Comparison of ENCODE assay signal across 22 mouse cellular contexts in the genomic region with DNA sequence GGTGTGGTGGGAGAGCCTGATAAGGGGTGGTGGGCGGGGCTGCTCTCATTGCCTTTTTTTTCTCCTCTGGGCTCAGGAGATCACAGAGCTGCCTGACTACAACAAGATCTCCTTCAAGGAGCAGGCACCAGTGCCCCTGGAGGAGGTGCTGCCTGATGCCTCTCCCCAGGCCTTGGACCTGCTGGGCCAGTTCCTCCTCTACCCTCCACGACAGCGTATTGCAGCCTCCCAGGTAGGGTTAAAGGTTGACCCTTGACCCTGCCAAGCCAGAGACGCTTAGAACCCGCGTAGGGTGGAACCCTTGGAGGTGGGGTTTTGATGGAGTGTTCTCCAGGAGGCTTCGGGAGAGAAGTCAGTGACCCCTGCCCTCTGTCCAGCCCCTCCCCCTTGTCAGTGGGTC. TPM values are rescaled to one million over a fixed set of nuclear protein-coding genes. Genes with fewer than 3 reads are reported as not detected.
"Had no signal": no experiment of that assay in that cellular context is flagged by ENCODE, and none has a peak within 500 bp of the region (broad histone marks: within the 10 kb centered on the region; RNA-seq: fewer than 3 reads in every experiment).

No protein-coding gene starts in this region.

- H3K27ac ChIP-seq: hindbrain, postnatal 0 days; limb, embryonic 12.5 days; liver, embryonic 15.5 days; macrophage; midbrain, embryonic 15.5 days; neural tube, embryonic 12.5 days had no signal

- H3K4me2 ChIP-seq: limb, embryonic 12.5 days; liver, embryonic 15.5 days; midbrain, embryonic 11.5 days; midbrain, embryonic 15.5 days; neural tube, embryonic 12.5 days had no signal

- H3K9ac ChIP-seq: limb, embryonic 12.5 days; liver, embryonic 15.5 days; midbrain, embryonic 15.5 days; neural tube, embryonic 12.5 days had no signal

- H3K27me3 ChIP-seq: limb, embryonic 12.5 days; liver, embryonic 15.5 days; midbrain, embryonic 15.5 days; neural tube, embryonic 12.5 days had no signal

- H3K4me3 ChIP-seq: limb, embryonic 12.5 days; liver, embryonic 15.5 days; megakaryocyte, embryonic 14.5 days; midbrain, embryonic 15.5 days; neural tube, embryonic 12.5 days had no signal

- H3K36me3 ChIP-seq: liver, embryonic 15.5 days; midbrain, embryonic 15.5 days; neural tube, embryonic 12.5 days had no signal

- ATAC-seq: hindbrain, postnatal 0 days; midbrain, embryonic 15.5 days had no signal

- H3K9me3 ChIP-seq: limb, embryonic 12.5 days; liver, embryonic 15.5 days; megakaryocyte, embryonic 14.5 days; midbrain, embryonic 15.5 days; neural tube, embryonic 12.5 days had no signal

- DNase-seq: kidney, adult 11 months; layer of hippocampus, adult 9-11 months; layer of hippocampus, postnatal 36 days; liver; lung, adult 2 months; lung, postnatal 10 days; right cerebral cortex, postnatal 4 days; thymus, postnatal 4 days had no signal

RNA-seq across cellular contexts. Expression of gene Fam240b, which starts 59.8 kb away (rescaled TPM):
- total RNA-seq: hindbrain, postnatal 0 days; layer of hippocampus, adult 18-20 months; layer of hippocampus, postnatal 36 days; left cerebral cortex, adult 8-10 months; left cerebral cortex, postnatal 36 days; monocyte, adult 5-6 weeks; neutrophil, adult 5-6 weeks had no signal
- polyA plus RNA-seq: limb, embryonic 12.5 days; liver, embryonic 15.5 days; lung, adult 2 months; macrophage; midbrain, embryonic 11.5 days; midbrain, embryonic 15.5 days; neural tube, embryonic 12.5 days; spleen, adult 2 months had no signal
